Mouse (Mus musculus): ENCODE measurements around the gene Olfr954.

The Olfr954 gene

GRCm38 (mm10) chr9:39456401-39456800 is at the start of gene Olfr954:
Olfr954 (plus strand) TSS chr9:39456701.
- no peak for DNase-seq (ENCODE audit: low spot score in 2 of 2)

GRCm38 (mm10) chr9:39427048-39427447 is 29.5 kb upstream of the Olfr954 start, which contains the start of gene Olfr952:
Olfr952 (minus strand) TSS chr9:39427148.
- no peak for DNase-seq (ENCODE audit: low spot score in 2 of 2)

- DNase-seq (ENCODE audit: low spot score in 2 of 2) = no peak
These were observed 15.3 kb downstream of the Olfr954 start, which contains the start of gene Olfr955 for GRCm38 (mm10) chr9:39471844-39472243. Olfr955 (minus strand) TSS chr9:39471944.

GRCm38 (mm10) chr9:39493895-39494294 is 37.4 kb downstream of the Olfr954 start, which contains the start of gene Olfr44:
Olfr44 (minus strand) TSS chr9:39493995.
- no peak for DNase-seq (ENCODE audit: low spot score in 2 of 2)

- no peak for DNase-seq (ENCODE audit: low spot score in 2 of 2)
These were observed 52.5 kb downstream of the Olfr954 start for GRCm38 (mm10) chr9:39508998-39509397.

- DNase-seq (ENCODE audit: low spot score in 2 of 2) = no peak
These were observed 52.9 kb downstream of the Olfr954 start for GRCm38 (mm10) chr9:39509412-39509811.
